Mouse (Mus musculus): ENCODE results near the gene Prm1. TPM values are rescaled to one million over a fixed set of nuclear protein-coding genes. Genes with fewer than 3 reads are reported as not detected.

The Prm1 gene
- polyA plus RNA-seq, 1 experiment = not detected

DNA sequence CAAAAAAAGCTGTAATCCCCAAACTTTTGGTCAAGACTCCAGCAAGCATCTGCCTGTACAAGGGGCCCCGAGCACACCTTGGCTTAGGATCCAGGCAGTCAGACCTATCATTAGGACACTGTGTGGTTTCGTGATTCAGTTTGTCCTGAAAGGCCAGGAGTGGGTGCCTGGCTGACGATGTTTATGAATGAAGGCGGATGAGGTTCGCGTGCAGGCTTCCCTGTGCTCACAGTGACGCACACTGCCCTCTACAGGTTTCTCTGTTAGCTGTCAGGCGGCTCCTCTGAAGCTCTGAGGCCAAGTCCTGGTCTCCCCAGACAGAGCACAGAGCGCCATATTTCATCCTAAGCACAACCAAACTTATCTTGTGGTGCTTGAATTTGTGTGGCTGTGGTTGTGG lies 19.4 kb downstream of the Prm1 start:
- Histone ChIP-seq H3K4me1 (ENCODE audit: control insufficient read depth, insufficient read depth, low read length) (peaks cover 24% of the 10 kb centered on the region), H3K27ac (ENCODE audit: insufficient read depth, low read depth, low read length) (peak overlapping the region; percentile 71), H3K4me3 (ENCODE audit: insufficient read depth, low read depth, low read length) (peak overlapping the region; percentile 69)
- TF ChIP-seq CTCF (IDR thresholded peaks at IDR 0.05; ENCODE audit: insufficient read depth, low read depth, low read length) (peak; percentile 73), POLR2A (IDR thresholded peaks at IDR 0.05; ENCODE audit: insufficient read depth, low read depth, low read length) (no peak)
- under 1% methylated on average over 9 of the region's 9 CpGs for WGBS

- peak within 1 kb of the TSS; percentile 71 for H3K27ac ChIP-seq (ENCODE audit: insufficient read depth, low read depth, low read length)
- H3K4me1 ChIP-seq (ENCODE audit: control insufficient read depth, insufficient read depth, low read length) = peaks cover 24% of the 10 kb centered on the region
- H3K4me3 ChIP-seq (ENCODE audit: insufficient read depth, low read depth, low read length) = peak within 1 kb of the TSS; percentile 69
- TF ChIP-seq POLR2A (IDR thresholded peaks at IDR 0.05; ENCODE audit: insufficient read depth, low read depth, low read length) (peak; percentile 45; the same call in 1 of the 2 replicates), CTCF (IDR thresholded peaks at IDR 0.05; ENCODE audit: insufficient read depth, low read depth, low read length) (no peak)
- WGBS = under 1% methylated on average over 59 of the region's 59 CpGs
Measured at GRCm38 (mm10) chr16:10785371-10786231, 20.0 kb downstream of the Prm1 start, which contains the start of gene Socs1. Gene Socs1 (minus strand): TSS chr16:10785536.

DNA sequence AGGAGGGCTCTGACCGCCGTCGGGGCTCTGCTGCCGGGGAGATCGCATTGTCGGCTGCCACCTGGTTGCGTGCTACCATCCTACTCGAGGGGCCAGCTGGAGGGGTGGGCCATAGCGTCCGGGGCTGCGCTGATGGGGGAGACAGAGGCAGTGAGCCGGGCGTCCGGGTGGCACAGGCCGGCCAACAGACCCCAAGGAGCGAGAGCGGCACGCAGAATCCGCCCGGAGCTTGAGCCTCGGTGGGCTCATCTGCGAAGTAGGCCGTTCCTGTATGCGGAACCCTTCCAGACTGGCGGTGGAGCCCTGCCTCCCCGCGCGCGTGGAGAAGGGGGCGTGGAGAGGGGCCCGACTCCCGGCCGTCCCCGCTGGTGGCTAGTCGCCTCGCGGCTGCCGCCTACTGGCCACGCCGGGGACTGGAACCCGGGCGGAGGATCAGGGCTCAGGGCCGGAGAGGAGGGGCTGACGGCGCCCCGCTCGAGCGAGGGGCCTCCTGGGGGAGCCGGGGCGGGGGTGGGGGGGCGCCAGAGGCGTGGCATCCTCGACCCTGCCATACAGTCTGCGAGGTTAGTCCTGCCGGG lies 20.8 kb downstream of the Prm1 start:
- peak overlapping the region; percentile 71 for H3K27ac ChIP-seq (ENCODE audit: insufficient read depth, low read depth, low read length)
- peaks cover 24% of the 10 kb centered on the region for H3K4me1 ChIP-seq (ENCODE audit: control insufficient read depth, insufficient read depth, low read length)
- WGBS = under 1% methylated on average over 55 of the region's 55 CpGs
- peak overlapping the region; percentile 69 for H3K4me3 ChIP-seq (ENCODE audit: insufficient read depth, low read depth, low read length)
- TF ChIP-seq CTCF (IDR thresholded peaks at IDR 0.05; ENCODE audit: insufficient read depth, low read depth, low read length) = peak; percentile 78
- no peak for TF ChIP-seq POLR2A (IDR thresholded peaks at IDR 0.05; ENCODE audit: insufficient read depth, low read depth, low read length)

- no peak overlapping the region for H3K27ac ChIP-seq (ENCODE audit: insufficient read depth, low read depth, low read length)
Measured at GRCm38 (mm10) chr16:10783883-10784792, 21.5 kb downstream of the Prm1 start.

DNA sequence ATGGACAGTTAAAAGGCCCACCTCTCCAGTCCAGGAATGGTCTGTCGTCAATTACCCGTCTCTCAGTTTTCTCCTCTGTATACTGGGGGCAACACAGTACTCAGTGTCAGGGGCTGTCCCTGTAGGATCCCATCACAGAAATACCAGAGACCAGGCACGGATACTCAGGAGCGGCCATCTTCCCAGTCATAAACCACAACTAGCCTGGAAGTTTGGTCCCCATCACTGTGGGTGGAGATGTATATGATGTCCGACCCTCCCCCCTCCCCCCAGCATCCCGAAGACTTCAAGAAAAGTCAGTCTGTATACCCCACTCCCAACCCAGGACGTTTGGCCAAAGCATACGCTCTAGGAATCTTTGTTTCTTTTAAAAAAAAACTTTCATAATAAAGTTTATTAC lies 22.2 kb downstream of the Prm1 start:
- no peak overlapping the region for H3K4me3 ChIP-seq (ENCODE audit: insufficient read depth, low read depth, low read length)
- 85% methylated on average over 8 of the region's 8 CpGs for WGBS
- TF ChIP-seq POLR2A (IDR thresholded peaks at IDR 0.05; ENCODE audit: insufficient read depth, low read depth, low read length) (no peak), CTCF (IDR thresholded peaks at IDR 0.05; ENCODE audit: insufficient read depth, low read depth, low read length) (no peak)
- no peak overlapping the region for H3K27ac ChIP-seq (ENCODE audit: insufficient read depth, low read depth, low read length)
- H3K4me1 ChIP-seq (ENCODE audit: control insufficient read depth, insufficient read depth, low read length) = peaks cover 24% of the 10 kb centered on the region

More at GRCm38 (mm10) chr16:10783883-10784792, 21.5 kb downstream of the Prm1 start:
- 4% methylated on average over 81 of the region's 81 CpGs for WGBS
- peak overlapping the region; percentile 69 for H3K4me3 ChIP-seq (ENCODE audit: insufficient read depth, low read depth, low read length)
- TF ChIP-seq POLR2A (IDR thresholded peaks at IDR 0.05; ENCODE audit: insufficient read depth, low read depth, low read length) = no peak
- no peak for TF ChIP-seq CTCF (IDR thresholded peaks at IDR 0.05; ENCODE audit: insufficient read depth, low read depth, low read length)
- peaks cover 24% of the 10 kb centered on the region for H3K4me1 ChIP-seq (ENCODE audit: control insufficient read depth, insufficient read depth, low read length)

DNA sequence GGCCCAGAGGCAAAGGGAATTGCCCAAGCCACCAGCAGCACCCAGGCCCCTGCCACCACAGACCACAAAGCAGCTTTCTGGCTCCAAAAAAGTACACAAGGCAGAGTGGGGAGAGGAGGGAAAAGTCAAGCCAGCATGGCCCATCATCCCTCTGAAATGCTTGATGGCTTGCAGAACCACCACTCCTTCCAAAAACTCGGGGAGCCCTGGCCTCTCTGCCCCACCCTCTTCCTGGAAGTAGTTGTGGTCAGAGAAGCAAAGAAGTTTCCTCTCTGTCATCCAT lies 22.5 kb downstream of the Prm1 start:
- WGBS = 76% methylated on average over 1 of the region's 1 CpGs
- Histone ChIP-seq H3K4me1 (ENCODE audit: control insufficient read depth, insufficient read depth, low read length) (peaks cover 24% of the 10 kb centered on the region), H3K4me3 (ENCODE audit: insufficient read depth, low read depth, low read length) (no peak overlapping the region; the same call in 1 of the 2 replicates), H3K27ac (ENCODE audit: insufficient read depth, low read depth, low read length) (no peak overlapping the region)
- TF ChIP-seq POLR2A (IDR thresholded peaks at IDR 0.05; ENCODE audit: insufficient read depth, low read depth, low read length) = no peak
- TF ChIP-seq CTCF (IDR thresholded peaks at IDR 0.05; ENCODE audit: insufficient read depth, low read depth, low read length) = no peak

DNA sequence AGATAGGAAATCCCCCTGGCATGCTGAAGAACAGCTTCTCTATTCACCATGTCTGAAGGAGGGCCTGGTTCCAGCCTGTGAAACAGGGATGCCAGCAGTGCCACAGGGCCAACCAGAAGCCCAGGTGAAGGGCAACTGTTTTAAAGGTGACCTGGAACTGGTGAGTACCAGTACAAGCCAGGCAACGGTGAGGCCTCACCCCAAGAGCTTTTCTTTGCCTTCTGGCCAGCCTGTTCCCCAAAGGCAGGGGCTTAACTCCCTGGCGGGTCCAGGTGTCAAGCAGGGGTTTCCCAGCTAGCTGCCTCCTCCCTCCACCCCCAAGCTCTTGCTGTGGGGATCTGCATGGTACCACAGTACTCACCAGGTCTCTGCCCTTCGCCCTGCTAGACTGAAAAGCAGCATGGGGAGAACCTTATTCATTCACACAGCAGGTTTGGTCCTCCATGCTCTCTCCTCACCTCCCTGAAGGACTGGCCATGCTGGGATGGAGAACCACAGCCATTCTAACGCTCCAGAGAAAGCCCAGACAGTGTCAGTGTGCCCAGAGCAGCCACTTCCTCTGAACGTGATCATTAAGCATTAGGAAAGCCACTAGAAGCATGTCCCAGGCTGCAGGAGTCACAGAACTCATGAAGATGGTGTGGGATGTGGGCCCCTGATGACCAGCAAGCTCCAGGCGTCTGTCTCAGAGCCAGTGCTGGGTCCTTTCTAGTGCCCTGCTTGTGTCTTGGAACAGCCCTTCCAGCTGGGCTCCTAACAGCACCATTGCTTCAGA lies 23.1 kb downstream of the Prm1 start:
- Histone ChIP-seq H3K27ac (ENCODE audit: insufficient read depth, low read depth, low read length) (no peak overlapping the region), H3K4me3 (ENCODE audit: insufficient read depth, low read depth, low read length) (no peak overlapping the region; the same call in 1 of the 2 replicates), H3K4me1 (ENCODE audit: control insufficient read depth, insufficient read depth, low read length) (peaks cover 24% of the 10 kb centered on the region)
- TF ChIP-seq POLR2A (IDR thresholded peaks at IDR 0.05; ENCODE audit: insufficient read depth, low read depth, low read length) = no peak
- no peak for TF ChIP-seq CTCF (IDR thresholded peaks at IDR 0.05; ENCODE audit: insufficient read depth, low read depth, low read length)
- 72% methylated on average over 6 of the region's 6 CpGs for WGBS

GRCm38 (mm10) chr16:10781862-10782371 lies 23.7 kb downstream of the Prm1 start:
- Histone ChIP-seq H3K4me3 (ENCODE audit: insufficient read depth, low read depth, low read length) (no peak overlapping the region), H3K4me1 (ENCODE audit: control insufficient read depth, insufficient read depth, low read length) (peaks cover 24% of the 10 kb centered on the region), H3K27ac (ENCODE audit: insufficient read depth, low read depth, low read length) (no peak overlapping the region)
- no peak for TF ChIP-seq POLR2A (IDR thresholded peaks at IDR 0.05; ENCODE audit: insufficient read depth, low read depth, low read length)
- TF ChIP-seq CTCF (IDR thresholded peaks at IDR 0.05; ENCODE audit: insufficient read depth, low read depth, low read length) = no peak
- WGBS = 85% methylated on average over 9 of the region's 9 CpGs

Data from olfactory bulb, adult 2 months (tissue).